Mouse (Mus musculus) CD4-positive, CD25-positive, alpha-beta regulatory T cell, adult 4 months (primary cell): ENCODE data around the gene Igsf3. TPM values are rescaled to one million over a fixed set of nuclear protein-coding genes. Genes with fewer than 3 reads are reported as not detected.

Source experiments
- ATAC-seq: one replicate; pipeline ENCODE4 v1.8.0; 2017
- polyA plus RNA-seq, 2 experiments: library from polyadenylated mRNA; unstranded; fragments of 100-300 nt; shearing (Covaris generic); gene quantifications; one replicate each; pipeline ENCODE4 v1.2.1; 2017

Gene Igsf3
- polyA plus RNA-seq, 2 experiments from 2014 or later = 3.7 to 4.4 TPM

- ATAC-seq = no peak
These were observed 133.0 kb downstream of the Igsf3 start for GRCm38 (mm10) chr3:101509707-101510544.

- ATAC-seq = no peak
These were observed 133.7 kb downstream of the Igsf3 start for GRCm38 (mm10) chr3:101510632-101511031.

Other genes starting within 250 kb of the Igsf3 start
- gene Cd2, start 89.1 kb upstream of the Igsf3 start, polyA plus RNA-seq = 1,000 to 10,000 TPM; 1,558 to 1,756 TPM
- gene Atp1a1, start 227.6 kb downstream of the Igsf3 start, polyA plus RNA-seq = 1 to 10 TPM; 8.7 to 9.2 TPM